19 mouse cellular contexts compared by ENCODE assay signal in the genomic region with DNA sequence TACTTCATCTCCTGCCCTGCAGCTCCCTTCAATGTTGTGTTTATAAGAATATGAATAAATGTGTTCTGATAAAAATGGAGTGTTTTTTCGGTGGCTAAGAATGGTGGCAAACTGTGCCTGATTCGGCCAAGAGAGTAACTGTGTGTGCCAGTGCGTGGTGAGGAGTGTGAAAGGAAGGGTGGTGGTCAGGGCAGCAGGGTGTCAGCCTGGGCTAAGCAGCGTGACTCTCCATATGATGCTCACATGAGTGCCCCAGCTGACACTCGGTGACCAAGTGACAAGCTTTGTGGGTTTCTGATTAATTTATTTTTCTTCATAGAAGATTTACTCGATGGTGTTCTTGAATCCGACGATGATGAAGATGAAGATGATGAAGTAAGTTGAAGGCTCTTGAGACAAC. TPM values are rescaled to one million over a fixed set of nuclear protein-coding genes. Genes with fewer than 3 reads are reported as not detected.
DNase-seq lines count a peak whose midpoint lies in the region; ATAC-seq and TF ChIP-seq lines count a peak whose summit lies in the region.
"Had no signal": no experiment of that assay in that cellular context is flagged by ENCODE, and none has a peak within 500 bp of the region (broad histone marks: within the 10 kb centered on the region; RNA-seq: fewer than 3 reads in every experiment).

No protein-coding gene starts in this region.

- no peaks in the 10 kb centered on the region for H3K9me3 ChIP-seq in liver, embryonic 13.5 days (replicated peaks)
- no peaks in the 10 kb centered on the region for H3K9me3 ChIP-seq in liver, postnatal 0 days (ENCODE audit: low read length)
- H3K9me3 ChIP-seq: G1E had no signal

- H3K36me3 ChIP-seq in liver, embryonic 13.5 days, result peaks cover 48% of the 10 kb centered on the region
- peaks cover 17% of the 10 kb centered on the region for H3K36me3 ChIP-seq in liver, postnatal 0 days (replicated peaks; ENCODE audit: insufficient read depth, low read length)

- WGBS in liver, embryonic 13.5 days (ENCODE audit: insufficient replicate concordance), result 87% methylated on average over 8 of the region's 8 CpGs
- 89% methylated on average over 8 of the region's 8 CpGs for whole genome bisulfite sequencing in liver, postnatal 0 days (ENCODE audit: insufficient replicate concordance)

- H3K27me3 ChIP-seq in liver, embryonic 13.5 days, result no peaks in the 10 kb centered on the region
- H3K27me3 ChIP-seq in liver, postnatal 0 days (ENCODE audit: insufficient read depth, low read length), result no peaks in the 10 kb centered on the region
- H3K27me3 ChIP-seq: CH12.LX, Patski had no signal

- no peak overlapping the region for H3K9ac ChIP-seq in liver, embryonic 13.5 days
- no peak overlapping the region for H3K9ac ChIP-seq in liver, postnatal 0 days (replicated peaks)

- no peak overlapping the region for H3K4me2 ChIP-seq in liver, embryonic 13.5 days
- H3K4me2 ChIP-seq in liver, postnatal 0 days (ENCODE audit: low read depth, low read length), result no peak overlapping the region

- no peak for DNase-seq in liver, embryonic 13.5 days
- no peak for DNase-seq in liver, postnatal 0 days
- DNase-seq in natural killer cell, adult 2 months (ENCODE audit: low spot score in 2 of 2), result peak; percentile 72 to 86
- DNase-seq: adrenal gland, adult 2 months; adrenal gland, adult 8-10 months; adrenal gland, postnatal 10 days; adrenal gland, postnatal 14 days; adrenal gland, postnatal 25 days; adrenal gland, postnatal 36 days; B cell, adult 2 months; cerebellum, adult 11 months; cerebellum, adult 11-12 months; cerebellum, adult 18-20 months; cerebellum, adult 2 months had no signal

- ATAC-seq in liver, embryonic 13.5 days (ENCODE audit: low read depth), result no peak
- ATAC-seq in liver, postnatal 0 days, result no peak
- ATAC-seq in activated CD4-positive, CD25-positive, alpha-beta regulatory T cell, adult 4 months, result no peak
- ATAC-seq: CD4-positive, CD25-positive, alpha-beta regulatory T cell, adult 4 months; Patski had no signal

- 0 out of 2 replicates have a peak overlapping the region, but pooled peaks have one; percentile 59 for H3K27ac ChIP-seq in liver, embryonic 13.5 days
- H3K27ac ChIP-seq in liver, postnatal 0 days (ENCODE audit: low read depth), result no peak overlapping the region

- TF ChIP-seq CTCF in liver, postnatal 0 days (IDR thresholded peaks at IDR 0.05; ENCODE audit: low read depth), result no peak

- H3K4me3 ChIP-seq in liver, embryonic 13.5 days (replicated peaks), result no peak overlapping the region
- no peak overlapping the region for H3K4me3 ChIP-seq in liver, postnatal 0 days (ENCODE audit: low read depth, low read length)

- no peak for TF ChIP-seq EP300 in liver, postnatal 0 days (IDR thresholded peaks at IDR 0.05; ENCODE audit: low read depth)

- H3K4me1 ChIP-seq in liver, embryonic 13.5 days (replicated peaks), result peaks cover 70% of the 10 kb centered on the region
- peaks cover 13% of the 10 kb centered on the region; the same call in 1 of the 2 replicates for H3K4me1 ChIP-seq in liver, postnatal 0 days (ENCODE audit: insufficient read depth)

RNA-seq across cellular contexts. Expression of a gene that starts 58.2 kb away (rescaled TPM):
- polyA plus RNA-seq in liver, embryonic 13.5 days (2015; fragmentation: Nextera tagmentation; extraction: Ambion mirVana), result 11.7 and 12.8 TPM in 2 replicates
- 4.7 and 5.0 TPM in 2 replicates for polyA plus RNA-seq in liver, postnatal 0 days (2015; fragmentation: Nextera tagmentation; extraction: Ambion mirVana)
- polyA plus RNA-seq in activated CD4-positive, CD25-positive, alpha-beta regulatory T cell, adult 4 months (2017; shearing (Covaris generic)), result 1 to 10 TPM; 3.8 to 7.7 TPM

Comparison
In these comparisons a context has a peak if more than half of its experiments do, and no peak if none do; other contexts are left out.
1. DNase-seq: peak in natural killer cell, adult 2 months (2 of 2); none in liver, embryonic 13.5 days (single experiment) and liver, postnatal 0 days (single experiment).